Mouse (Mus musculus) hematopoietic stem cell, adult 5-6 weeks (primary cell): ENCODE measurements around the gene Sh3bp5l. TPM values are rescaled to one million over a fixed set of nuclear protein-coding genes. Genes with fewer than 3 reads are reported as not detected.

ENCODE experiments used
- ATAC-seq, 2 experiments: fragments of 125-278 bp in 1 of 2; replicated peaks in 1 of 2; 2 replicates each; pipeline ENCODE4 v1.8.0; 2016 to 2017; ENCODE audit warnings: inconsistent platforms in 2 of 2, mild to moderate bottlenecking in 2 of 2, moderate number of reproducible peaks in 2 of 2, low read depth in 1 of 2, moderate TSS enrichment in 1 of 2; ENCODE audit not compliant: low FRiP score in 2 of 2, poor library complexity in 2 of 2, severe bottlenecking in 2 of 2, insufficient read depth in 1 of 2, low TSS enrichment in 1 of 2
- total RNA-seq: library from RNA; stranded (forward); fragments of 172-1452, 232-1000 nt; gene quantifications from 2 replicates; pipeline ENCODE4 v1.2.3, GENCODE M21; 2017

Sh3bp5l gene
- total RNA-seq, 1 experiment from 2014 or later = 35.5 TPM

DNA sequence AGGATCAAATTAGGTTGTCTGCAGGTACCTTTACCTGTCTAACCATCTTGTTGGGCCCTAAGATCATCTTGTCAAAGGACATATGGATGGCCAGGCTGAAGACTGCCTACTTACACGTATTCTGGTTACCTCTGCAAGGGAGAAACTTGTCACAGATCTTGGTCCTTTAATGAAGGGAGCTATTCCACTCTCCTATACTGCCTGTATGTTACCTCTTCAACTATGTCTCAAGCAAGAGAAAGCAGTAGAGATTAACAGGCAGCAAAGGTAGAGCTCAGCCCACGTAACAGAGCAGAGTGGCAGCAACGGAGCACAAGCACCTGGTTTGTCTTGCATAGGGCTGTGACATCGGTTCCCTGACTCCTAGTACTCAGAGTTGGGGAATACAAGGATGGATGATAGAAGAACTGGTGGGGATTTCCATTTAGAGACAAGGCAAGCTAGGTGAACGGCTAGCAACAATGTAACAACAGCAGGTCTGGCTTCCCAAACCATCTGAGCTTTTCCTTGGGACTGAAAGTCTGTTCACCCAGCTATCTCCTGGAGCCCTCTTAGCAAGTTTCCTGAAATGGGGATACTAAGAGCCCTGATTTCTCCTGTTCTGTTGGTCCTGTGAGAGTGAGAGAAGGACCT is 14.9 kb upstream of the Sh3bp5l start:
- ATAC-seq = no peak

DNA sequence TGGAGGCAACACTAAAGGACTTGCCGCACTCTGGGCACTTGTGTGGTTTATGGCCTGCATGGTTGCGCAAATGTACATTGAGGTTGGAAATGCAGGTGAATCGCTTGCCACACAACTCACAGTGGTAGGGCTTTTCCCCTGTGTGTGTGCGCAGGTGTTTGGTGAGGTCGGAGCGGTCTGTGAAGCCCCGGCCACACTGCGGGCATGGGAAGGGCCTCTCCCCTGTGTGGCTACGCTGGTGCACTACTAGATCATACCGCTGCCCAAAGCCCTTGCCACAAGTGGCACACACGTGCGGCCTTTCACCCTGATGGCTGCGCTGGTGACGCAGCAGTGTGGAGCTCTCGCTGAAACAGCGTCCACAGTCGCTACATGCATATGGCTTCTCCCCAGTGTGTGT is 14.2 kb upstream of the Sh3bp5l start:
- ATAC-seq = no peak

DNA sequence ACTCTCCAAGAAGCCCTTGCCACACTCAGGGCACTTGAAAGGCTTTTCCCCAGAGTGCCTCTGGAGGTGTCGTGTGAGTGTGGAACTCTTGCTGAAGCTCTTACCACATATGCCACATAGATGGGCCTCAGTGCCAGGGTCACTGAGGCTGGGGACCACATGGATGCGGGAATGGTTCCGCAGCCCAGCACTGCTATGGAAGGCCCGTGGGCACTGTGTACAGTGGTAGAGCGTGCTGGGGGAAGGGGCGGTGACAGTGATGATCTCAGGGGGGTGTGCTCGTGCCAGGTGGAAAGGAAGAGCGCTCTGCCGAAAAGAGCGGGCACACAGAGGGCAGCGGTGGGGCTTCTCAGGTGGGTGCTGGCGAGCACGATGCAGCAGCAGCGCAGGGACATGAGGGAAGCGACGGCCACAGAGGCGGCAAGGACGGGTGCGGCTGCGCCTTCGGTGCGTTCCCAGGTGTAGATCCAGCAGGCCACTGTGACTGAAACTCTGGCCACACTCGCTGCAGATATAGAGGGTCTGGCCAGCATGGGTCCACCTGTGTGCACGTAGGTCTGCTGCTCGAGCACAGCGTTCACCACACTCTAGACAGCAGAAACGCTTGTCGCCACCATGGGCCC is 13.6 kb upstream of the Sh3bp5l start:
- no peak for ATAC-seq

DNA sequence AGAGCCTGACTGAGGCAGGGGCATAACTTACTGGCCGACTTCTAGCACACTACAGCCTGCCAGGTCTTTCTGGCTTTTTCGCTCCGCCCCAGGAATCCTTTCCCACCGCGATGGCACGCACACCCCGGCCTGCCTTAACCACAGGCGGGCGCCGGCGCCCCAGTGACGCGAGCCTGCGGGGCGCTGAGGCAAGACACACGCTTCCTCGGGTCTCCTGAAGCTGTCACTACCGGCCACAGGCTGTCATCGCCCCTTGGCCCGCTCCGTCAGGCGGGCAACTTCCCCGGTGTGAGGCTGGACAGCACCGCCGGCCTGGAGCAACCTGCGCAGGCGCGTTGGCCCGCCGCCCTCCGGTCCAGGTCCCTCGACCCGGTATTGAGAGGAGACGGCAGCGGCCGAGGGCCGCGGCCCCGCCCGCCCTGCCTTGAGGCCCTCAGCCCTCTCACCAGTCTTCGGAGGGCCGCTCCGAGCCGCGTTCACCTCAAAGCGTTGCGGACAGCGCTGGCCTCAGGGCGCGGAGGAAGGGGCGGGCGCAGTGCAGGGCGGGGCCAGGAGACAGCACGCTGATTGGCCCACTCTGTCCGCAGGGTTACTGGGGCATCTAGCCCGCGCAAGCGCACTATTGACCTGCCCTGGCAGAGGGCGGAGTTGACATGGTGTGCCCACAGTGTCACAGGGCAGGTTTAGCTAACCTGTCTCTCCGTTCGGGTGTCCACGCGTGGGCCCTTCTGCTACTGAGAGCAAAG is 7.5 kb upstream of the Sh3bp5l start:
- peak; percentile 96 for ATAC-seq

DNA sequence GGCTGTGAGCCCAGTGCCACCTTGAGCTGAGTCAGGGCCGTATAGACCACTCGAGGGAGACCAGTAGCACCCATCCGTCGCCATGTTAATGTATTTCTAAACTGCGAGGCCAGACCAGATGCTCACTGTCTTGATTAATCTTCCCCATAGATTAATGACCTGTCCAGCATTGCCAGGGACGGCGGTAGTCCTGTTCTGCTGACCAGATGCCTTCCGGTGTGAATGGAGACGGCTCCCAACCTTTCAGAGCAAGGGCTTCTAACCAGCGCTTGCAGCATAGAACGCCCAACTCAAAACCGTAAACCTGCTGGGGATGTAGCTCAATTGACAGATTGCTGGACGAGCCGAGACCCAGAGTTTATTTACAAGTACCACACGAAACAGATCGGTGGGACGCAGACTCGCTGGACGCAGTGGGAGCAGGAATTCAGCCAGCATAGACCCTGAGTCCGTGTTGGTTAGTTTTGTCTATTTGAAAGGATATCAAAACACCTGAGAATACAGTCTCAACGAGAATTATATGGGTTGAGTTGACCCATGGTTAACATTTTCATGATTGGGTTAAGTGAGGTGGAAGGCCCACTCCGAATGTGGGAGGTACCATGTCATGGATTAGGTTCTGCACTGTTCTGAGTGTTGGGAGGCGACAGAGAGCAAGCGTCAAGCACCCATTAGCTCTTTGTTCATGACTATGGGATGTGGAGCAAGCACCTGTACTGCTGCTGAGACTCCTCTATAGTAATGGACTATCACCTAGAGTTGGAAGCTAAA is 6.8 kb upstream of the Sh3bp5l start:
- ATAC-seq = peak in 1 of 2 experiments; percentile 9; a peak in 1 of 4 replicates

DNA sequence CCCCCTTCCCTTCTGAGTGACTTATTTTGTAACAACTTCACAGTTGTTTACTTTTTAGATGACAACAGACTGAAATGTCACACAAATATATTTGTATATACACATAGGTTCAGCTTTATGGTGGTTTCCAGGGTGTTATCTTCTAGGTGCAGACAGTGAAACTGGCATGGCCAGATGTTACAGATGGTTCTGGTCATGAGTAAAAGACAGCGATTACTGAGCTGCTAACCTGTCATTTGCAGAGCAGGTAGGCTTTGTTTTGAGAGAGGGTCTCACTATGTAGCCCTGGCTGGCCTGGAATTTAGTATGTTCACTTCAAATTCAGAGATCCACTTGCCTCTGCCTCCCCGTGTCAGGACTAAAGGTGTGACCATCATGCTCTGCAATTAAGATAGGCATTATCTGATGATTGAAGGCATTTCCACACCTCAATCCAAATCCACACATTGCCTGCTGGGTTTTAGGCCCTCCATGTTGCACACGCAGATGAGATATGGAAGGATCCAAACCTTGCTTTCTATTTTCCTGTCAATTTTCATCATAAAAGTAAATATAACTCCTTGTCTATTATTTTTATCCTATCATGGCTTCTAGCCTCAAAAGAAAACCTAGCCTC is 5.8 kb upstream of the Sh3bp5l start:
- no peak for ATAC-seq

DNA sequence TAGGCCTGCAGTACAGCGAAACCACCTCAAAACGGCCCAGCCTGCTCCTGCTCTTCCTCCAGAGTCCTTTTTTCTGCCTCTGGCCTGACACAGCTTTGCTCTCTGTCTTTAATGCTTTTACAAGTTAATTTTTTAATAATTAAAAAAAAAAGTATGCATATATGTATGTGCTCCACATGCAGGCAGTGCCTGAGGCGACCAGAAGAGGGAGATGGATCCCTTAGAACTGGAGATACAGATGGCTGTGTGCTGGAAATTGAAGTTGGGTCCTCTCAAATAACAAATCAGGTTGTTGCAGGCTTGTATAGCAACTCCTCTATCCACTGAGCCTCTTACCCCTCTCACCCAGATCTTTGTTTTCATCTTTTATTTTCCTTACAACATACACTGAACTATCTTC is 3.7 kb upstream of the Sh3bp5l start:
- no peak for ATAC-seq

DNA sequence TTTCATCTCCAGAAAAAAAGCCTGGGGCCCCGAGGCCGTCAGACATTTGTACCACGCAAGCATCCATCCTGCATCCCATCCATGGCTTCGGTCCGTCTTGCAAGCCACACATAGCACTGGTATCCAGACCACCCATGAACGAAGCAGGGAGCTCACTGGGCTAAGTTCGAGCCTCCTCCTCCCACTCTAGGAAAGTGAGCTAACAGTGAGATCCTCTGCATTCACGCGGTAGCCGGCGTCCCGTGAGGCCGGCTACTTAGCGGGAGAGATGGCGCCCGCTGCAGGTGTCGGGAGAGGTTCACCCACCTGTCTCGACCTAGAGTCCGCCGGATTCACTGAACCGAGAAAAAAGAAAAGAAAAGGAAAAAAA is 633 bp upstream of the Sh3bp5l start:
- ATAC-seq = peak; percentile 26 to 38

DNA sequence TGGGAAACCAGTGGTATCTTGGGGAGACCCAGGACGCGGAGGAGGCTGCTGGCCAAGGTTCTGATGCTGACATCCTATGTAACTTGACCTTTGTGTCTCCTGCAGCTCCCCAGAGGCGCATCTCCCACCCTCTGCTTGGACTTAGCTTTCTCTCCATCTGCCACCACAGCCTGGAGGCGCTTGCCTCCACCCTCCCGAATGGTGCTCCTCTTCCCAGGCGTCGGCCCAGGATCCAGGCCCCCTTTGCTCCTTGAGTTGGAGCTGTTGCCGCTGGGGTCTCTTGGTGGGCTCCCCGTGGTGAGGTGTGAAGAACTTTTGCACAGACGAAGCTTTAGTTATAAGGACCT is 598 bp downstream of the Sh3bp5l start:
- no peak for ATAC-seq

DNA sequence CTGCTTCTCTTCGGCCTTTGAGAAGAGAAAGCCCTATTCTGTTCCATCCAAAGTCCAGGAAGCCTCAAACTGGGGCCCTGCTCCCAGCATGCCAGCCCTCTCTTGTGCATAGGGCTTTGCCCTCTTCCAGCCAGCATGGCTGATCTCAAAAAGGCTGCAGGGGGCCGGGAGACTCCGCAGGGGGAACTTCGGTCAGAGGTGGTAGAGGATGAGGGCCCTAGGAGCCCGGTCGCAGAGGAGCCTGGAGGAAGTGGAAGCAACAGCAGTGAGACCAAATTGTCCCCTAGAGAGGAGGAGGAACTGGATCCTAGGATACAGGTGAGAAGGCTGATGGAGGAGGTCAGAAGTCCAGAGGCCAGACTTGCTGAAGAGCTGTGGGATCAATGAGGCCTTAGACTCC is 1.0 kb downstream of the Sh3bp5l start:
- ATAC-seq = no peak

DNA sequence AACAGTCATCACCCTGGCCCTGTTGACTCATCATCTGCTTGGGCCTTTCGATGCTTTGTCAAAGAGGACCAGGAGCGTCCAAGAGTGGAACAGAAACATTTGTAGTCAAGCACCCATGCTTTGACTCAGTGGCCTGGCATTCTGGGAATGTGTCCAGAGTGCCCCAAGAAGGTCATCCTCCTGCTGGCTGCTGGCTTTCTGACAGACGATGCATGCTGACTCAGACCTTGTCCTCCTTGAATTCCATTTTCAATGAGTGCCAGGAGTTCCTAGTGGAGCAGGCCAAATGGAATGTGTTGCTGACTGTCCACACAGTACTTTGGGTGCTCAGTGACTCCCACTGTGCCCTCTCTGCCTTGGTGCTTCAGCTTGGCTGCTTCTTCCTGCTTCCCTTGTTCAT is 4.2 kb downstream of the Sh3bp5l start:
- no peak for ATAC-seq

DNA sequence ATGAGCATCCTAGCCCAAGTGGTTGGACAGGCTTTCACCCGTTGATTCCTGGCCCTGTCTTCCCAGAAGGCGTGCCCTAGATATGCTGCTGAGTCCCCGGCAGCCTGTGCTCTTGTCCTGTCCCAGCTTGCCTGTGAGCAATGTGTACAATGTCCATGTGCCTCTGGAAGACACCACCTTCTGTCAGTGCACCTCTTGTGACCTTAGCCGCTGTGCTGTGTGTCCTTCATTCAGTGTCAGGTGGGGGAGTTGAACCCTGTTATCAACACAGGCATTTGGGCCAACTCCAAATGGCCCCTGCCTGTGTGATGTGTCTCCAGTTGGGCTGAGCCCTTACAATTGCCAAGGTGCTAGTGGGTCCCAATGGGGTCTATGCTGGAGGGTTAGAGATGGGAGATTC is 16.2 kb downstream of the Sh3bp5l start:
- no peak for ATAC-seq

DNA sequence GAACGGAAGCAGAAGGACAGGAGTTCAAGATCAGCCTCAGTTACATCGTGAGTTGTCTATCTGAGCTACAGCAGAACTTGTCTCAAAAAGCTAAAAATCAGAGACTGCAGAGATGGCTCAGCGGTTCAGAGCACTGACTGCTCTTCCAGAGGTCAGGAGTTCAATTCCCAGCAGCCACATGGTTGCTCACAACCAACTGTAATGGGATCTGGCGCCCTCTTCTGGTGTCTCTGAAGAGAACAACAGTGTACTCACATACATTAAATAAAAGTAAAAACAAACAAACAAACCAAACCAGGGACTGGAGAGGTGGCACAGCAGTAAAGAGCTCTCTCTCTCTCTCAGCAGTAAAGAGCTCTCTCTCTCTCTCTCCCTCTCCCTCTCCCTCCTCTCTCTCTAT is 20.1 kb downstream of the Sh3bp5l start:
- ATAC-seq = no peak

DNA sequence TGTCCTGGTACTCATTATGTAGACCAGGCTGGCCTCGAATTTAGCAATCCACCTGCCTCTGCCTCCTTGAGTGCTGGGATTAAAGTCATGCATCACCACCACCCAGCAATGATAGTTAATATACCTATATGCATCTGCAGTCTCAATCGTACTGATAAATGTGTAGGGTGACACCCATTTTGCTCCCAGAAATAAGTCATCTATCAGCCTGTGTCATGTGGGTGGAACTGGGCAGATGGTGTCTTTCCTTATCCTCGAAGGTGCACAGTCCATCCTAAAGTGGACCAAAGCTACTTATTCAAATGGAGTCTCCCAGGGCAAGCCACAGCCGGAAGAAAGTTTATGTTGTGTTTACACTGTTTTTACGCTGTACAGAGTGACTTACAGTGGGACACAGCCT is 20.7 kb downstream of the Sh3bp5l start:
- ATAC-seq = no peak

DNA sequence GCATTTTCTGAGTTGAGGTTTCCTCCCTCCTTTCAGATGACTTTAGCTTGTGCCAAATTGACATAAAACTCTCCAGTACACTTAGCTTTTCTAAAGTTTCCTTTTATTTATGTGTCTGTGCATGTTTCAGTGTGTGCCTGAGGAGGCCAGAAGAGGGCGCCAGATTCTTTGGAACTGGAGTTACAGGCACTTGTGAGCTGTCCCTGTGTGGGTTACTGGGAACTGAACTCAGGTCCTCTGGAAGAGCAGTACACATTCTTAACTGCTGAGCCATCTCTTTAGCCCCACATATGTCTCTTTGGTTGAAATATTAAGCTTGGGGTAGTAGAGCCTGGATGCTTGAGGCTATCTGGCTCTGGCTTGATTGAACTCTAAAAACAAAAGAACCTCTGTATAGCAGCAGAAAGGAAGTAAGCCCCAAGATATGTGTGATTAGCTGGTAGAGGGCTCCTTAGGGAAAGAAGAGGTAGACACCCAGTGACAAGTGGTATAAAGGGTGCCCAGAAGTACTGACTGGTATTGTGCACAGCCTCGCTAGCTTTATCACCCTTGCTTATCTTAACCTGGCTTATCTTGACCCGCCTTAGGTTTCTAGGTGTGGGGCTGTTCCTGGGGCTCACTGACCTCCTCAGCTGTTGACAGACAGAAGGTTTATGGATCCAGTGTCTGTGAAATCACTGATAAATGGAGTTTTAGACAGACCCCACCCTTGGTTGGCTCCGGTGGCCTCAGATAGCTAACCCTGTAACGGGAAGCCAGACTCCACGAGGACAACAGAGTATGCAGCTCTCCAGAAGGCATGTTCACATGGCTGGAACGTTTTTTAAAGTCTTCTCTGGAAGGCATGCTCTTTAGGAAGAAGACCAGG is 22.4 kb downstream of the Sh3bp5l start:
- ATAC-seq = no peak; a peak in 1 of 4 replicates

DNA sequence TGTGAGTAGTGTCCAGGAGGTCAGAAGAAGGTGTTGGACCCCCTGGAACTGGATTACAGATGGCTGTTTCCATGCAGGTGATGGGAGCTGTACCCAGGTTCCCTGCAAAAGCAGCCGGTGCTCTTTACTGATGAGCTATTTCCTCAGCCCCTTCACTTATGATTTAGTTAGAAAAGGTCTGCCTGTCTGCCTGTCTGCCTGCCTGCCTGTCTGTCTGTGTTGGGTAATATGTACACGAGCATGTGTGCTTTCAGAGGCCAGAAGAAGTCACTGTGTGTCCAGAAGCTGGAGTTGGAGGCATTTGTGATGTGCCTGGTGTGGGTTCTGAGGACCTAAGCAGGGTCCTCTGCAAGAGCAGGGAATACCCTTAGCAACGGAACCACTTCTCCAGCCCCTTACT is 23.2 kb downstream of the Sh3bp5l start:
- no peak for ATAC-seq

DNA sequence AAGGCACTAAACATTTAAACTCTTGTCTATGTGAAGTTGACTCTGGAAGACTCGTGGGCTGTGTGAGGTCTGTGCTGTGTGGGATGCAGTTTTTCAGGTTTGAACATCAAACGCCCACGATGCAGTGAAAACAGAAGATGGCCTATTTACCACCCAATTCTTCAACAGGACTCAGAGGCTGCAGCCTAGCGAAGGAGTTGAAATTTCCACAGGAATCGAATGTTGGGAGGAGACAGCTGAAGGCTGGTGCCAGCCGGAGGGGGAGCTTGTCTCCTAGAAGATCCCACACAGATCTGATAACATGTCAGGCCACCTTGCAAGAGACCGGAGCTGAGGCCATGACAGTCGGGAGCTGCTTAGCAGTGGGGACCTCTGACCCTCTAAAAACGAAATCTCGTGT is 24.0 kb downstream of the Sh3bp5l start:
- ATAC-seq = no peak
